Mouse (Mus musculus) ES-Bruce4 (cell line): ENCODE measurements around the gene Enthd1. TPM values are rescaled to one million over a fixed set of nuclear protein-coding genes. Genes with fewer than 3 reads are reported as not detected.
"Not testable (repeated sequence)": the region's sequence is repeated elsewhere in the genome, so short reads cannot be mapped to it uniquely, and the experiment has no call there.

Experiments used
- H3K27ac ChIP-seq: 2 replicates; pipeline ENCODE4 v1.5.1; 2012; ENCODE audit warnings: low read length, inconsistent platforms; ENCODE audit not compliant: insufficient read depth
- H3K27me3 ChIP-seq: 2 replicates; pipeline ENCODE4 v1.6.1; 2012; ENCODE audit warnings: mild to moderate bottlenecking, low read length, inconsistent platforms; ENCODE audit not compliant: control insufficient read depth, poor library complexity, insufficient read depth, severe bottlenecking
- H3K36me3 ChIP-seq: 2 replicates; pipeline ENCODE4 v1.6.1; 2012; ENCODE audit warnings: inconsistent platforms, mild to moderate bottlenecking, low read length, moderate library complexity; ENCODE audit not compliant: control insufficient read depth, poor library complexity, insufficient read depth, severe bottlenecking
- H3K4me1 ChIP-seq: one replicate; pipeline ENCODE4 v1.8.1; 2011; ENCODE audit warnings: low read length; ENCODE audit not compliant: control insufficient read depth, insufficient read depth
- H3K4me3 ChIP-seq: 2 replicates; pipeline ENCODE4 v1.5.1; 2011; ENCODE audit warnings: low read depth, mild to moderate bottlenecking, low read length
- H3K9ac ChIP-seq: 2 replicates; pipeline ENCODE4 v1.6.1; 2012; ENCODE audit warnings: low read depth, mild to moderate bottlenecking, inconsistent platforms; ENCODE audit not compliant: poor library complexity, severe bottlenecking
- H3K9me3 ChIP-seq: replicated peaks from 2 replicates; pipeline ENCODE4 v1.6.1; 2012; ENCODE audit warnings: mild to moderate bottlenecking, low read length, inconsistent platforms; ENCODE audit not compliant: control insufficient read depth, poor library complexity, insufficient read depth, severe bottlenecking
- CTCF ChIP-seq: IDR thresholded peaks from one replicate; pipeline ENCODE4 v1.8.1; 2011; ENCODE audit warnings: low read depth, low read length
- EP300 ChIP-seq: IDR thresholded peaks from 2 replicates; pipeline ENCODE4 v1.6.1; 2011; ENCODE audit warnings: low read depth, low read length; ENCODE audit not compliant: insufficient read depth
- POLR2A ChIP-seq: IDR thresholded peaks from one replicate; pipeline ENCODE4 v1.8.1; 2011; ENCODE audit warnings: low read length; ENCODE audit not compliant: insufficient read depth
- polyA plus RNA-seq: library from polyadenylated mRNA; stranded (reverse); fragments of >200 nt; gene quantifications from 2 replicates; pipeline ENCODE4 v1.2.4, GENCODE M21; 2011; ENCODE audit warnings: low read depth; ENCODE audit not compliant: missing spikeins, insufficient read depth, insufficient read length

The Enthd1 gene
- polyA plus RNA-seq, 1 experiment = not detected

- no peak overlapping the region for H3K27ac ChIP-seq
- no peaks in the 10 kb centered on the region for H3K9me3 ChIP-seq
- no peaks in the 10 kb centered on the region for H3K4me1 ChIP-seq
- H3K36me3 ChIP-seq = no peaks in the 10 kb centered on the region
- no peak overlapping the region for H3K9ac ChIP-seq
- no peak overlapping the region for H3K4me3 ChIP-seq
- TF ChIP-seq CTCF (no peak), EP300 (no peak), POLR2A (no peak)
- H3K27me3 ChIP-seq = no peaks in the 10 kb centered on the region
Measured at GRCm38 (mm10) chr15:80502741-80503140, 62.2 kb downstream of the Enthd1 start.

- TF ChIP-seq POLR2A (no peak), CTCF (no peak), EP300 (no peak)
- Histone ChIP-seq H3K9me3 (no peaks in the 10 kb centered on the region), H3K9ac (no peak overlapping the region), H3K4me3 (no peak overlapping the region), H3K27me3 (no peaks in the 10 kb centered on the region), H3K4me1 (no peaks in the 10 kb centered on the region), H3K27ac (no peak overlapping the region), H3K36me3 (no peaks in the 10 kb centered on the region)
Measured at GRCm38 (mm10) chr15:80501106-80502096, 63.6 kb downstream of the Enthd1 start.

- H3K9ac ChIP-seq = no peak overlapping the region
- H3K36me3 ChIP-seq = no peaks in the 10 kb centered on the region
- H3K9me3 ChIP-seq = no peaks in the 10 kb centered on the region
- H3K27me3 ChIP-seq = no peaks in the 10 kb centered on the region
- H3K27ac ChIP-seq = no peak overlapping the region
- H3K4me1 ChIP-seq = no peaks in the 10 kb centered on the region
- no peak overlapping the region for H3K4me3 ChIP-seq
- TF ChIP-seq CTCF (no peak), POLR2A (no peak), EP300 (no peak)
Measured at GRCm38 (mm10) chr15:80500426-80500825, 64.5 kb downstream of the Enthd1 start.

- not testable (repeated sequence) for H3K36me3 ChIP-seq, H3K27me3 ChIP-seq, H3K4me3 ChIP-seq, H3K9me3 ChIP-seq, H3K4me1 ChIP-seq, H3K9ac ChIP-seq, H3K27ac ChIP-seq
Measured at GRCm38 (mm10) chr15:80497733-80498132, 67.2 kb downstream of the Enthd1 start.

- Histone ChIP-seq H3K4me1 (no peaks in the 10 kb centered on the region), H3K9ac (no peak overlapping the region), H3K9me3 (peaks cover 3% of the 10 kb centered on the region; the same call in 1 of the 2 replicates), H3K27me3 (no peaks in the 10 kb centered on the region), H3K27ac (no peak overlapping the region), H3K4me3 (no peak overlapping the region), H3K36me3 (no peaks in the 10 kb centered on the region)
- TF ChIP-seq CTCF (peak; percentile 14), EP300 (no peak)
Measured at GRCm38 (mm10) chr15:80491505-80491904, 73.5 kb downstream of the Enthd1 start.

GRCm38 (mm10) chr15:80490151-80490550 lies 74.8 kb downstream of the Enthd1 start:
- Histone ChIP-seq H3K4me3 (no peak overlapping the region), H3K36me3 (no peaks in the 10 kb centered on the region), H3K27me3 (no peaks in the 10 kb centered on the region), H3K4me1 (no peaks in the 10 kb centered on the region), H3K27ac (no peak overlapping the region), H3K9ac (no peak overlapping the region), H3K9me3 (peaks cover 3% of the 10 kb centered on the region; the same call in 1 of the 2 replicates)
- no peak for TF ChIP-seq EP300
- no peak for TF ChIP-seq CTCF
